Mouse (Mus musculus): ENCODE measurements around the gene Nexn. TPM values are rescaled to one million over a fixed set of nuclear protein-coding genes. Genes with fewer than 3 reads are reported as not detected.
A peak's percentile ranks its signal among the peaks of the same experiment; 100 is the strongest.
"Not testable (repeated sequence)": the region's sequence is repeated elsewhere in the genome, so short reads cannot be mapped to it uniquely, and the experiment has no call there.

Nexn gene
- 1.7 and 2.4 TPM in 2 replicates for polyA plus RNA-seq (2015; fragmentation: Nextera tagmentation; extraction: Ambion mirVana)

GRCm38 (mm10) chr3:152266036-152266421, at the start of gene Nexn:
Nexn (minus strand) TSS chr3:152266350.
- 0 out of 2 replicates have a peak, but pooled peaks have one; percentile 1 for ATAC-seq
- H3K27ac ChIP-seq (ENCODE audit: low read depth, low read length) = no peak within 1 kb of the TSS
- 5% methylated on average over 13 of the region's 13 CpGs for WGBS

GRCm38 (mm10) chr3:152315613-152316012, 49.5 kb upstream of the Nexn start:
- H3K27ac ChIP-seq (ENCODE audit: low read depth, low read length) = no peak overlapping the region
- no peak overlapping the region for H3K4me2 ChIP-seq (ENCODE audit: low read length)
- WGBS = 9% methylated on average over 7 of the region's 7 CpGs
- H3K4me3 ChIP-seq (ENCODE audit: low read length) = no peak overlapping the region
- H3K9me3 ChIP-seq (ENCODE audit: control insufficient read depth, low read length) = no peaks in the 10 kb centered on the region
- ATAC-seq = peak; percentile 87
- H3K9ac ChIP-seq (ENCODE audit: low read depth, low read length) = no peak overlapping the region
- H3K4me1 ChIP-seq (ENCODE audit: control insufficient read depth, insufficient read depth, low read depth, low read length) = no peaks in the 10 kb centered on the region
- no peaks in the 10 kb centered on the region for H3K27me3 ChIP-seq (replicated peaks; ENCODE audit: control insufficient read depth, insufficient read depth, low read length)
- H3K36me3 ChIP-seq (ENCODE audit: control insufficient read depth, insufficient read depth, low read length) = peaks cover 10% of the 10 kb centered on the region

More at GRCm38 (mm10) chr3:152266036-152266421, at the start of gene Nexn:
- Histone ChIP-seq H3K9ac (ENCODE audit: low read depth, low read length) (peak within 1 kb of the TSS; percentile 69), H3K4me1 (ENCODE audit: control insufficient read depth, insufficient read depth, low read depth, low read length) (peaks cover 12% of the 10 kb centered on the region), H3K36me3 (ENCODE audit: control insufficient read depth, insufficient read depth, low read length) (no peaks in the 10 kb centered on the region), H3K27me3 (replicated peaks; ENCODE audit: control insufficient read depth, insufficient read depth, low read length) (peaks cover 9% of the 10 kb centered on the region), H3K4me2 (ENCODE audit: low read length) (peak within 1 kb of the TSS; percentile 100), H3K9me3 (ENCODE audit: control insufficient read depth, low read length) (no peaks in the 10 kb centered on the region), H3K4me3 (ENCODE audit: low read length) (peak within 1 kb of the TSS; percentile 62)

GRCm38 (mm10) chr3:152314666-152315065, 48.5 kb upstream of the Nexn start:
- not testable (repeated sequence) for H3K4me1 ChIP-seq (ENCODE audit: control insufficient read depth, insufficient read depth, low read depth, low read length); H3K27ac ChIP-seq (ENCODE audit: low read depth, low read length); ATAC-seq; H3K4me2 ChIP-seq (ENCODE audit: low read length); H3K4me3 ChIP-seq (ENCODE audit: low read length); H3K9me3 ChIP-seq (ENCODE audit: control insufficient read depth, low read length); H3K36me3 ChIP-seq (ENCODE audit: control insufficient read depth, insufficient read depth, low read length); H3K27me3 ChIP-seq (replicated peaks; ENCODE audit: control insufficient read depth, insufficient read depth, low read length); H3K9ac ChIP-seq (ENCODE audit: low read depth, low read length)
- WGBS = 81% methylated on average over 14 of the region's 14 CpGs

- Histone ChIP-seq H3K9ac (ENCODE audit: low read depth, low read length) (no peak overlapping the region), H3K4me1 (ENCODE audit: control insufficient read depth, insufficient read depth, low read depth, low read length) (no peaks in the 10 kb centered on the region), H3K4me2 (ENCODE audit: low read length) (no peak overlapping the region), H3K36me3 (ENCODE audit: control insufficient read depth, insufficient read depth, low read length) (peaks cover 10% of the 10 kb centered on the region), H3K27ac (ENCODE audit: low read depth, low read length) (no peak overlapping the region), H3K4me3 (ENCODE audit: low read length) (no peak overlapping the region), H3K9me3 (ENCODE audit: control insufficient read depth, low read length) (no peaks in the 10 kb centered on the region), H3K27me3 (replicated peaks; ENCODE audit: control insufficient read depth, insufficient read depth, low read length) (no peaks in the 10 kb centered on the region)
- WGBS = 94% methylated on average over 9 of the region's 9 CpGs
- no peak for ATAC-seq
Observed at GRCm38 (mm10) chr3:152309250-152309645, 43.1 kb upstream of the Nexn start.

- WGBS = 75% methylated on average over 10 of the region's 10 CpGs
- Histone ChIP-seq H3K27me3 (replicated peaks; ENCODE audit: control insufficient read depth, insufficient read depth, low read length) (no peaks in the 10 kb centered on the region), H3K27ac (ENCODE audit: low read depth, low read length) (no peak overlapping the region), H3K4me2 (ENCODE audit: low read length) (no peak overlapping the region), H3K9me3 (ENCODE audit: control insufficient read depth, low read length) (no peaks in the 10 kb centered on the region), H3K4me1 (ENCODE audit: control insufficient read depth, insufficient read depth, low read depth, low read length) (no peaks in the 10 kb centered on the region), H3K4me3 (ENCODE audit: low read length) (no peak overlapping the region), H3K9ac (ENCODE audit: low read depth, low read length) (no peak overlapping the region), H3K36me3 (ENCODE audit: control insufficient read depth, insufficient read depth, low read length) (peaks cover 10% of the 10 kb centered on the region)
- ATAC-seq = no peak
Observed at GRCm38 (mm10) chr3:152308485-152309249, 42.5 kb upstream of the Nexn start.

- no peaks in the 10 kb centered on the region for H3K9me3 ChIP-seq (ENCODE audit: control insufficient read depth, low read length)
- no peaks in the 10 kb centered on the region for H3K4me1 ChIP-seq (ENCODE audit: control insufficient read depth, insufficient read depth, low read depth, low read length)
- H3K4me2 ChIP-seq (ENCODE audit: low read length) = no peak overlapping the region
- 93% methylated on average over 4 of the region's 4 CpGs for WGBS
- peaks cover 3% of the 10 kb centered on the region; the same call in 1 of the 2 replicates for H3K36me3 ChIP-seq (ENCODE audit: control insufficient read depth, insufficient read depth, low read length)
- H3K9ac ChIP-seq (ENCODE audit: low read depth, low read length) = no peak overlapping the region
- H3K27me3 ChIP-seq (replicated peaks; ENCODE audit: control insufficient read depth, insufficient read depth, low read length) = no peaks in the 10 kb centered on the region
- no peak overlapping the region for H3K4me3 ChIP-seq (ENCODE audit: low read length)
- no peak for ATAC-seq
- H3K27ac ChIP-seq (ENCODE audit: low read depth, low read length) = no peak overlapping the region
Observed at GRCm38 (mm10) chr3:152305971-152306370, 39.8 kb upstream of the Nexn start.

GRCm38 (mm10) chr3:152305080-152305479, 38.9 kb upstream of the Nexn start:
- WGBS = 88% methylated on average over 8 of the region's 8 CpGs

GRCm38 (mm10) chr3:152304093-152304815, 38.1 kb upstream of the Nexn start:
- H3K4me3 ChIP-seq (ENCODE audit: low read length) = no peak overlapping the region
- no peaks in the 10 kb centered on the region for H3K9me3 ChIP-seq (ENCODE audit: control insufficient read depth, low read length)
- no peak overlapping the region for H3K27ac ChIP-seq (ENCODE audit: low read depth, low read length)
- no peak overlapping the region for H3K4me2 ChIP-seq (ENCODE audit: low read length)
- H3K36me3 ChIP-seq (ENCODE audit: control insufficient read depth, insufficient read depth, low read length) = peaks cover 3% of the 10 kb centered on the region; the same call in 1 of the 2 replicates
- H3K4me1 ChIP-seq (ENCODE audit: control insufficient read depth, insufficient read depth, low read depth, low read length) = no peaks in the 10 kb centered on the region
- ATAC-seq = no peak
- H3K27me3 ChIP-seq (replicated peaks; ENCODE audit: control insufficient read depth, insufficient read depth, low read length) = no peaks in the 10 kb centered on the region
- no peak overlapping the region for H3K9ac ChIP-seq (ENCODE audit: low read depth, low read length)
- WGBS = 70% methylated on average over 6 of the region's 6 CpGs

More at GRCm38 (mm10) chr3:152305080-152305479, 38.9 kb upstream of the Nexn start:
- no peak overlapping the region for H3K9ac ChIP-seq (ENCODE audit: low read depth, low read length)
- no peak overlapping the region for H3K4me2 ChIP-seq (ENCODE audit: low read length)
- H3K36me3 ChIP-seq (ENCODE audit: control insufficient read depth, insufficient read depth, low read length) = peaks cover 3% of the 10 kb centered on the region; the same call in 1 of the 2 replicates
- ATAC-seq = no peak
- H3K4me1 ChIP-seq (ENCODE audit: control insufficient read depth, insufficient read depth, low read depth, low read length) = no peaks in the 10 kb centered on the region
- no peaks in the 10 kb centered on the region for H3K27me3 ChIP-seq (replicated peaks; ENCODE audit: control insufficient read depth, insufficient read depth, low read length)
- no peaks in the 10 kb centered on the region for H3K9me3 ChIP-seq (ENCODE audit: control insufficient read depth, low read length)
- no peak overlapping the region for H3K27ac ChIP-seq (ENCODE audit: low read depth, low read length)
- no peak overlapping the region for H3K4me3 ChIP-seq (ENCODE audit: low read length)

- WGBS = 75% methylated on average over 9 of the region's 9 CpGs
- H3K9ac ChIP-seq (ENCODE audit: low read depth, low read length) = no peak overlapping the region
- no peaks in the 10 kb centered on the region for H3K4me1 ChIP-seq (ENCODE audit: control insufficient read depth, insufficient read depth, low read depth, low read length)
- H3K4me3 ChIP-seq (ENCODE audit: low read length) = no peak overlapping the region
- peaks cover 3% of the 10 kb centered on the region; the same call in 1 of the 2 replicates for H3K36me3 ChIP-seq (ENCODE audit: control insufficient read depth, insufficient read depth, low read length)
- no peaks in the 10 kb centered on the region for H3K27me3 ChIP-seq (replicated peaks; ENCODE audit: control insufficient read depth, insufficient read depth, low read length)
- no peak overlapping the region for H3K27ac ChIP-seq (ENCODE audit: low read depth, low read length)
- ATAC-seq = no peak
- no peak overlapping the region for H3K4me2 ChIP-seq (ENCODE audit: low read length)
- H3K9me3 ChIP-seq (ENCODE audit: control insufficient read depth, low read length) = no peaks in the 10 kb centered on the region
Observed at GRCm38 (mm10) chr3:152302991-152303390, 36.8 kb upstream of the Nexn start.
